Mouse (Mus musculus): ENCODE data around the gene Ermap.

DNA sequence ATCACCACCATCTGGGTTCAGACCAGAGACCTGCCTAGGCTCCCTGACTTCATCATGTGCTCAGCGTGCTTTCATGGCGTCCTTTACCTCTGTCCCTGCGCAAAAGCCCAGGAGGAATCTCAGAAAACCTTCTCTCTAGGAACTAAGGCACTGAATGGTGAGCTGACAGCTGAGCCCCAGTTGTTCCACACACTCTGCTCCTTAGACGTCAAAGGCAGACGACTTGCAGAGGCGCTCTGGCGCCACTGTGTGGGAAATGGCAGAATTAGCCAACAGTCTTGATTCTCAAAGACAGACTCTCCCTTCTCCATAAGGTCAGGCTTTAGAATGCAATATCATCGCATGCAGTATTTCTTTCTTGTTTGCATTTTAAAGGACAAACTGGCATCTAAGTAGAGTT lies 14.9 kb upstream of the Ermap start:
- TF ChIP-seq EP300 (IDR thresholded peaks at IDR 0.05; ENCODE audit: low read depth), result no peak
- TF ChIP-seq CTCF (IDR thresholded peaks at IDR 0.05; ENCODE audit: low read depth), result peak; percentile 98
